Mouse (Mus musculus) heart, postnatal 14 days (tissue): ENCODE measurements around the gene Olfr836. TPM values are rescaled to one million over a fixed set of nuclear protein-coding genes. Genes with fewer than 3 reads are reported as not detected.
"Not testable (repeated sequence)": the region's sequence is repeated elsewhere in the genome, so short reads cannot be mapped to it uniquely, and the experiment has no call there.

Experiments
- DNase-seq, 2 experiments: peaks; one replicate each; pipeline ENCODE4 v3.0.0; 2021 to 2022
- intact Hi-C: fragments of 180-260 bp; cut with DNase I; formaldehyde crosslinking; loops from one replicate; pipeline ENCODE4 v1.15.1; 2025
- long read RNA-seq, 2 experiments: library from polyadenylated mRNA; stranded (forward); transcript quantifications; one replicate each; pipeline ENCODE4 v2.0.0; 2021
- total RNA-seq, 2 experiments: library from RNA; stranded (reverse); gene quantifications; 2 replicates each; pipeline ENCODE4 v1.2.3; 2021

Gene Olfr836
- not detected for total RNA-seq
- long read RNA-seq, experiment 1 = 0 reads
- long read RNA-seq, experiment 2 = 0 reads

- intact Hi-C loops = no loop called here
- DNase-seq = no peak
Observed at GRCm38 (mm10) chr9:19120082-19120481, at the start of gene Olfr836. TSS of gene Olfr836 (plus strand) at chr9:19120382.

DNA sequence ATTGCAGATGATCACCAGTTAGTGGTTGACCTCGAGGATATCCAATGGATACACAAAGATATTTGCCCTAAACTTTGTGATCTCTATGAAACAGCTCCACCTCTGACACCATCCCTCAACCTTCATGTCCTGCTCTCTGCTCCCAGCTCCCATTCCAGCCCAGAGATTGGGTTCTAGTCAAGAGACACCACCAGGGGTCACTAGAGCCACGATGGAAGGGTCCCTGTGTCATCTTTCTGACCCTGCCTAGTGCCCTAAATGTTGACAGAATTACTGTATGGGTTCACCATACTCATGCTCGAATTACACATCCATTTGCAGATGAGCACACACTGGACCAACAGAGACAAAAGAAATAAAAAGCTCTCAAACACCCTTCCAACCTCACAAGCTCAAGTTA lies 35.2 kb upstream of the Olfr836 start:
- no peak for DNase-seq
- intact Hi-C loops = no loop called here

GRCm38 (mm10) chr9:19092889-19093753 lies 27.1 kb upstream of the Olfr836 start:
- intact Hi-C loops = not testable (repeated sequence)

GRCm38 (mm10) chr9:19097286-19097685 lies 22.9 kb upstream of the Olfr836 start:
- no peak for DNase-seq
- intact Hi-C loops = no loop called here

More at GRCm38 (mm10) chr9:19092889-19093753, 27.1 kb upstream of the Olfr836 start:
- DNase-seq = not testable (repeated sequence)

- no peak for DNase-seq
- intact Hi-C loops = no loop called here
Observed at GRCm38 (mm10) chr9:19136017-19136416, 15.8 kb downstream of the Olfr836 start, which contains the start of gene Olfr837. TSS of gene Olfr837 (plus strand) at chr9:19136317.

Other genes with a start within 250 kb of the Olfr836 start
- gene Olfr830, start 245.7 kb upstream of the Olfr836 start, total RNA-seq = not detected
- not detected for gene Olfr832, start 183.3 kb upstream of the Olfr836 start, total RNA-seq
- gene Olfr834, start 132.4 kb upstream of the Olfr836 start, total RNA-seq = not detected
- not detected for gene Olfr835, start 87.6 kb upstream of the Olfr836 start, total RNA-seq
- not detected for gene Olfr837, start 15.9 kb downstream of the Olfr836 start, total RNA-seq
- not detected for gene Olfr839-ps1, start 56.9 kb downstream of the Olfr836 start, total RNA-seq
- not detected for gene Olfr843, start 131.6 kb downstream of the Olfr836 start, total RNA-seq
- gene Olfr844, start 196.0 kb downstream of the Olfr836 start, total RNA-seq = not detected
- gene Olfr845, start 216.1 kb downstream of the Olfr836 start, total RNA-seq = not detected
- gene Olfr846, start 243.6 kb downstream of the Olfr836 start, total RNA-seq = not detected